In the genomic region with DNA sequence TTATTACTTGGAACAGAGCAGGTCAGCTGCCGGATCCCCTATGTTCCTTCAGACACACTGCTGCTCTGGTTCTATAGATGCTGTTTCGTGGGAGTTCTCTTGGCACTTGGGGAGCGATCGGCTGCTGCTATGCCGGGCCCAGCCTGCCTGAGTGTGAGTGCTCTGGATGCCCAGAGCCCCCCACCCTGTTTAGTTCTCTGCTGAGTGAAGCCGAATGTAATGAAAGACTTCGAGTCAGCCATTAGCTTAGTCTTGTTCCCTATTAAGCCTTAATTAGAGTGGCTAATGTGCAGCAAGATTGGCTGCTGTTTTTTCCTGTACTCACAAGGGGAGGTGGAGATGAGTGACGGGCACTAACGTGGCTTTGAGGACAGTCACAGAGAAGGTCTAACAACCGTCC, we compare ENCODE assay signal across 17 mouse cellular contexts. TPM values are rescaled to one million over a fixed set of nuclear protein-coding genes. Genes with fewer than 3 reads are reported as not detected.
DNase-seq lines count a peak whose midpoint lies in the region; ATAC-seq and TF ChIP-seq lines count a peak whose summit lies in the region.
"Had no signal": no experiment of that assay in that cellular context is flagged by ENCODE, and none has a peak within 500 bp of the region (broad histone marks: within the 10 kb centered on the region; RNA-seq: fewer than 3 reads in every experiment).

No protein-coding gene starts in this region.

- 30% methylated on average over 10 of the region's 10 CpGs for WGBS in forebrain, embryonic 11.5 days
- 46% methylated on average over 10 of the region's 10 CpGs for WGBS in forebrain, embryonic 10.5 days
- 70% methylated on average over 10 of the region's 10 CpGs for WGBS in midbrain, embryonic 10.5 days
- WGBS in midbrain, postnatal 0 days: 59% methylated on average over 10 of the region's 10 CpGs
- 45% methylated on average over 10 of the region's 10 CpGs for WGBS in hindbrain, embryonic 14.5 days

- no peak overlapping the region for H3K27ac ChIP-seq in forebrain, embryonic 11.5 days (ENCODE audit: low read depth, low read length)
- H3K27ac ChIP-seq in forebrain, embryonic 10.5 days: no peak overlapping the region
- H3K27ac ChIP-seq in midbrain, embryonic 10.5 days (replicated peaks): peak overlapping the region; percentile 25; the same call in 1 of the 2 replicates
- H3K27ac ChIP-seq in midbrain, postnatal 0 days (ENCODE audit: low read depth, low read length): no peak overlapping the region
- 0 out of 2 replicates have a peak overlapping the region, but pooled peaks have one; percentile 9 for H3K27ac ChIP-seq in hindbrain, embryonic 14.5 days
- H3K27ac ChIP-seq: embryonic facial prominence, embryonic 13.5 days; left cerebral cortex, adult 2 months had no signal

- no peak for DNase-seq in forebrain, embryonic 11.5 days (ENCODE audit: low spot score)
- DNase-seq in forebrain, embryonic 10.5 days (ENCODE audit: extremely low spot score, low spot score): no peak
- DNase-seq in midbrain, embryonic 10.5 days (ENCODE audit: low spot score): no peak
- DNase-seq in midbrain, postnatal 0 days (ENCODE audit: low spot score): no peak
- no peak for DNase-seq in hindbrain, embryonic 14.5 days (ENCODE audit: low spot score)
- peak; percentile 58 for DNase-seq in retina, embryonic 14.5 days (ENCODE audit: low spot score)
- no peak for DNase-seq in layer of hippocampus, adult 11-12 months (ENCODE audit: low spot score)
- no peak for DNase-seq in yolk sac, embryonic 10.5 days (ENCODE audit: low spot score)
- DNase-seq: cerebellum, adult 9-10 months; gastrocnemius, postnatal 25 days; liver; lung, embryonic 14.5 days; thymus, postnatal 25 days had no signal

- no peaks in the 10 kb centered on the region for H3K9me3 ChIP-seq in forebrain, embryonic 11.5 days (ENCODE audit: control insufficient read depth, low read length)
- no peaks in the 10 kb centered on the region for H3K9me3 ChIP-seq in forebrain, embryonic 10.5 days
- no peaks in the 10 kb centered on the region for H3K9me3 ChIP-seq in midbrain, embryonic 10.5 days (replicated peaks)
- H3K9me3 ChIP-seq in midbrain, postnatal 0 days (ENCODE audit: low read length): no peaks in the 10 kb centered on the region
- H3K9me3 ChIP-seq in hindbrain, embryonic 14.5 days (ENCODE audit: control insufficient read depth, low read length): no peaks in the 10 kb centered on the region
- H3K9me3 ChIP-seq: embryonic facial prominence, embryonic 13.5 days; heart, embryonic 12.5 days had no signal

- no peak overlapping the region for H3K9ac ChIP-seq in forebrain, embryonic 11.5 days (ENCODE audit: low read length)
- no peak overlapping the region for H3K9ac ChIP-seq in midbrain, postnatal 0 days (replicated peaks; ENCODE audit: low read length, poor library complexity, severe bottlenecking)
- H3K9ac ChIP-seq in hindbrain, embryonic 14.5 days: no peak overlapping the region
- H3K9ac ChIP-seq: embryonic facial prominence, embryonic 13.5 days; heart, embryonic 12.5 days; lung, embryonic 14.5 days had no signal

- ATAC-seq in forebrain, embryonic 11.5 days (replicated peaks; ENCODE audit: low FRiP score): peak; percentile 56; the same call in 1 of the 2 replicates
- ATAC-seq in midbrain, postnatal 0 days (ENCODE audit: low FRiP score): no peak
- ATAC-seq in hindbrain, embryonic 14.5 days (ENCODE audit: low FRiP score): peak; percentile 48; the same call in 1 of the 2 replicates

- no peak overlapping the region for H3K4me3 ChIP-seq in forebrain, embryonic 11.5 days (ENCODE audit: low read depth, low read length)
- H3K4me3 ChIP-seq in forebrain, embryonic 10.5 days: no peak overlapping the region
- no peak overlapping the region for H3K4me3 ChIP-seq in midbrain, embryonic 10.5 days
- H3K4me3 ChIP-seq in midbrain, postnatal 0 days (ENCODE audit: low read depth, low read length): no peak overlapping the region
- no peak overlapping the region for H3K4me3 ChIP-seq in hindbrain, embryonic 14.5 days (replicated peaks; ENCODE audit: low read length)
- H3K4me3 ChIP-seq: embryonic facial prominence, embryonic 13.5 days; heart, embryonic 12.5 days; left cerebral cortex, adult 2 months; myocyte had no signal

- peaks cover 6% of the 10 kb centered on the region; the same call in 1 of the 2 replicates for H3K4me1 ChIP-seq in forebrain, embryonic 11.5 days (replicated peaks; ENCODE audit: control insufficient read depth, insufficient read depth, low read length)
- peaks cover 27% of the 10 kb centered on the region for H3K4me1 ChIP-seq in forebrain, embryonic 10.5 days
- peaks cover 27% of the 10 kb centered on the region for H3K4me1 ChIP-seq in midbrain, embryonic 10.5 days
- no peaks in the 10 kb centered on the region for H3K4me1 ChIP-seq in midbrain, postnatal 0 days (ENCODE audit: insufficient read depth, low read length)
- peaks cover 7% of the 10 kb centered on the region; the same call in 1 of the 2 replicates for H3K4me1 ChIP-seq in hindbrain, embryonic 14.5 days (replicated peaks; ENCODE audit: control insufficient read depth, insufficient read depth, low read length)
- H3K4me1 ChIP-seq: heart, embryonic 12.5 days had no signal

- no peak for TF ChIP-seq CTCF in midbrain, postnatal 0 days (IDR thresholded peaks at IDR 0.05)

- H3K36me3 ChIP-seq in forebrain, embryonic 11.5 days (ENCODE audit: control insufficient read depth, insufficient read depth, low read length): no peaks in the 10 kb centered on the region
- H3K36me3 ChIP-seq in forebrain, embryonic 10.5 days (replicated peaks): no peaks in the 10 kb centered on the region
- H3K36me3 ChIP-seq in midbrain, embryonic 10.5 days: peaks cover 20% of the 10 kb centered on the region
- peaks cover 14% of the 10 kb centered on the region for H3K36me3 ChIP-seq in midbrain, postnatal 0 days (ENCODE audit: insufficient read depth, low read length)
- H3K36me3 ChIP-seq in hindbrain, embryonic 14.5 days (replicated peaks; ENCODE audit: control insufficient read depth, insufficient read depth): peaks cover 33% of the 10 kb centered on the region

- no peaks in the 10 kb centered on the region for H3K27me3 ChIP-seq in forebrain, embryonic 11.5 days (ENCODE audit: control insufficient read depth, insufficient read depth, low read length)
- peaks cover 25% of the 10 kb centered on the region for H3K27me3 ChIP-seq in forebrain, embryonic 10.5 days (ENCODE audit: poor library complexity, severe bottlenecking)
- 0 out of 2 replicates have a peak, but pooled peaks cover 3% of the 10 kb centered on the region for H3K27me3 ChIP-seq in midbrain, embryonic 10.5 days (ENCODE audit: low read depth, poor library complexity, severe bottlenecking)
- H3K27me3 ChIP-seq in midbrain, postnatal 0 days (ENCODE audit: insufficient read depth, low read length): no peaks in the 10 kb centered on the region
- H3K27me3 ChIP-seq in hindbrain, embryonic 14.5 days (ENCODE audit: control insufficient read depth, insufficient read depth, low read length): no peaks in the 10 kb centered on the region
- H3K27me3 ChIP-seq: embryonic facial prominence, embryonic 13.5 days had no signal

- no peak overlapping the region for H3K4me2 ChIP-seq in forebrain, embryonic 11.5 days (ENCODE audit: low read depth, low read length, severe bottlenecking)
- H3K4me2 ChIP-seq in midbrain, postnatal 0 days (ENCODE audit: low read depth, low read length, poor library complexity, severe bottlenecking): no peak overlapping the region
- no peak overlapping the region for H3K4me2 ChIP-seq in hindbrain, embryonic 14.5 days (replicated peaks)
- H3K4me2 ChIP-seq: embryonic facial prominence, embryonic 13.5 days; heart, embryonic 12.5 days; lung, embryonic 14.5 days had no signal

RNA-seq across cellular contexts. Expression of a gene that starts 55.1 kb away (rescaled TPM):
- 28.0 and 31.0 TPM in 2 replicates for polyA plus RNA-seq in forebrain, embryonic 11.5 days (2014; fragmentation: Nextera tagmentation; extraction: Ambion mirVana)
- polyA plus RNA-seq in forebrain, embryonic 10.5 days (2016; fragmentation: Nextera tagmentation; extraction: Ambion mirVana): 23.9 and 24.3 TPM in 2 replicates
- polyA plus RNA-seq in midbrain, embryonic 10.5 days (2016; fragmentation: Nextera tagmentation; extraction: Ambion mirVana): 21.9 and 22.9 TPM in 2 replicates
- 1.4 and 3.1 TPM in 2 replicates for total RNA-seq in midbrain, postnatal 0 days (2014; rRNA removed)
- polyA plus RNA-seq in midbrain, postnatal 0 days (2015; fragmentation: Nextera tagmentation; extraction: Ambion mirVana): 1.1 and 1.4 TPM in 2 replicates
- polyA plus RNA-seq in hindbrain, embryonic 14.5 days (2014; fragmentation: Nextera tagmentation; extraction: Ambion mirVana): 3.1 and 3.6 TPM in 2 replicates

Comparison
In these comparisons a context has a peak if more than half of its experiments do, and no peak if none do; other contexts are left out.
1. H3K27ac ChIP-seq: peak in midbrain, embryonic 10.5 days (single experiment) and hindbrain, embryonic 14.5 days (single experiment); none in forebrain, embryonic 11.5 days (single experiment), forebrain, embryonic 10.5 days (single experiment) and midbrain, postnatal 0 days (single experiment).